Mouse (Mus musculus) hindbrain, embryonic 10.5 days (tissue): Measurements from ENCODE around the gene Pou4f2. TPM values are rescaled to one million over a fixed set of nuclear protein-coding genes. Genes with fewer than 3 reads are reported as not detected.

ENCODE experiments used
- DNase-seq: peaks from one replicate; pipeline ENCODE4 v3.0.0-alpha.2; 2017; ENCODE audit warnings: low spot score
- H3K27ac ChIP-seq: fragments of 300-500 bp; sonication (generic); 2 replicates; pipeline ENCODE4 v1.5.1; 2016; ENCODE audit warnings: mild to moderate bottlenecking, moderate library complexity
- H3K27me3 ChIP-seq: fragments of 300-500 bp; sonication (generic); 2 replicates; pipeline ENCODE4 v1.6.1; 2016; ENCODE audit warnings: mild to moderate bottlenecking; ENCODE audit not compliant: poor library complexity, insufficient read depth, severe bottlenecking
- H3K36me3 ChIP-seq: fragments of 300-500 bp; sonication (generic); 2 replicates; pipeline ENCODE4 v1.6.1; 2016; ENCODE audit warnings: mild to moderate bottlenecking, moderate library complexity
- H3K4me1 ChIP-seq: fragments of 300-500 bp; sonication (generic); replicated peaks from 2 replicates; pipeline ENCODE4 v1.6.1; 2016; ENCODE audit warnings: mild to moderate bottlenecking
- H3K4me3 ChIP-seq: fragments of 300-500 bp; sonication (generic); 2 replicates; pipeline ENCODE4 v1.5.1; 2016; ENCODE audit warnings: mild to moderate bottlenecking, moderate library complexity
- H3K9me3 ChIP-seq: fragments of 300-500 bp; sonication (generic); 2 replicates; pipeline ENCODE4 v1.6.1; 2016; ENCODE audit warnings: mild to moderate bottlenecking, moderate library complexity
- WGBS: fragments of 180-500 bp; shearing (Covaris S2); methylation state at CpG from one replicate; pipeline ENCODE4 v1.1.7; 2016; 5-methylcytosine and 5-hydroxymethylcytosine counted together
- polyA plus RNA-seq: library from polyadenylated mRNA; unstranded; fragments of >200 nt; fragmentation: Nextera tagmentation; extraction: Ambion mirVana; gene quantifications from 2 replicates; pipeline ENCODE4 v1.2.1, GENCODE M21; 2016

The Pou4f2 gene
- 0.60 and 1.7 TPM in 2 replicates for polyA plus RNA-seq

- peaks cover 41% of the 10 kb centered on the region for H3K4me1 ChIP-seq
- no peaks in the 10 kb centered on the region for H3K9me3 ChIP-seq
- H3K27me3 ChIP-seq: peaks cover 100% of the 10 kb centered on the region
- H3K4me3 ChIP-seq: peak within 1 kb of the TSS; percentile 53
- WGBS: under 1% methylated on average over 54 of the region's 54 CpGs
- peak within 1 kb of the TSS; percentile 13 for H3K27ac ChIP-seq
- H3K36me3 ChIP-seq: no peaks in the 10 kb centered on the region
- DNase-seq: peak; percentile 74
These were observed at the start of gene Pou4f2 for GRCm38 (mm10) chr8:78436071-78436651. Gene Pou4f2, minus strand, starts transcription at chr8:78436645.

DNA sequence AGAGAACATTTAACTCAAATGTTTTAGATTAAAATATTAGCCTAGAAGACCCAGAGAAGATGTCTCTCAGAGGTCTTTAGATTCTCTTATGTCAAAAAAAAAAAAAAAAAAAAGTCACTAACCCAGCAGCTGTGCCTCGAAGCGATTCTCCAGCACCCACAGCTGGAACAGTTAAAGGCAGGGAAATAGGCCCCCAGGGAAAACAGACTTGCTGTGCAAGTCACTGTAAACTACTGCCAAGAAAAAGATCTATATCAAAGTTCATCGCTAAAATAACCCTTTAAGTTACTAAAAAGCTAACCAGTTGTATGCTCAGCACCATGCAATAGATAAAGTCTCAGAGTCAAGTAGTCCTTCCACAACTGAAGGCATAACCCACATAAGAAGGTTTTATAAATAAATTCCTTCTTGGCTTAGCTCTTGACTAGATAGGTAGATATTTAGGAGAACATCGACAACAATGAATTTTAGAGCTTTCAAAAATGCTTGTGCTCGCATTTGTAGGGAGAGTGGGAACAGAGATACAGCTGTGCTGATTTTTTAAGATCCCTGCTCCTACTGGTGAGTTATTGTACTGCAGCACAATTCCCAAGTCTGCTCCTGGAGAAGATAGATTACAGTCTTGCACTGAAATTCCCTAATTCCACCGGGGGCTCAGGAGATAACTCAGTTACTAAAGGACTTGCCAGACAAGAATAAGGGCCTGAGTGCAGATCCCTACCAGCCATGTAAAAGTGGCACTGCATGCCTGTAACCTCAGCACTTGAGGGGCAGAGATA is 40.8 kb upstream of the Pou4f2 start:
- no peaks in the 10 kb centered on the region for H3K36me3 ChIP-seq
- H3K4me3 ChIP-seq: no peak overlapping the region
- no peak for DNase-seq
- H3K9me3 ChIP-seq: no peaks in the 10 kb centered on the region
- no peaks in the 10 kb centered on the region for H3K4me1 ChIP-seq
- H3K27ac ChIP-seq: no peak overlapping the region
- 58% methylated on average over 6 of the region's 6 CpGs for WGBS
- no peaks in the 10 kb centered on the region for H3K27me3 ChIP-seq

GRCm38 (mm10) chr8:78467889-78468288 is 31.4 kb upstream of the Pou4f2 start:
- Histone ChIP-seq H3K27ac (no peak overlapping the region), H3K27me3 (no peaks in the 10 kb centered on the region), H3K36me3 (no peaks in the 10 kb centered on the region), H3K4me1 (no peaks in the 10 kb centered on the region), H3K9me3 (peaks cover 6% of the 10 kb centered on the region; the same call in 1 of the 2 replicates), H3K4me3 (no peak overlapping the region)
- DNase-seq: no peak
- 88% methylated on average over 2 of the region's 2 CpGs for WGBS

DNA sequence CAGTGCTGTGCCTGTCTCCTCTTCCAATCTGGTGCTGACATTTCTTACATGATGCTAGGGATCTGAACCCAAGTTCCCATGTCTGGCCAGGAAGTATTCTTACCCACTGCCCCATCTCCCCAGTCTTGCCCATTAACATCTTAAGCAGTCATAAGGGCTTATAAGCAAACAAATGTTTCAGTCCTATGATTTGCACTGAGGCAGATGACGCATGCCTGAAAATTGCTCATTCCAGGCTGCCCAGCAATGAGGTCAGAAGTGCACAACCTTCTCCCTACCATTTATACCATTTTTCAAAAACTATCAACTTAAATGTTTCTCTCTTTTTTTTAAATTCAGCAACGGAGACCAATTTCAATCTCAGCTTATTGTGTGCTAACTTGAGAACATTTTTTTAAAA is 27.5 kb upstream of the Pou4f2 start:
- Histone ChIP-seq H3K4me3 (no peak overlapping the region), H3K27ac (no peak overlapping the region), H3K9me3 (peaks cover 6% of the 10 kb centered on the region; the same call in 1 of the 2 replicates), H3K27me3 (no peaks in the 10 kb centered on the region), H3K4me1 (no peaks in the 10 kb centered on the region), H3K36me3 (no peaks in the 10 kb centered on the region)
- DNase-seq: no peak
- WGBS: 95% methylated on average over 2 of the region's 2 CpGs

DNA sequence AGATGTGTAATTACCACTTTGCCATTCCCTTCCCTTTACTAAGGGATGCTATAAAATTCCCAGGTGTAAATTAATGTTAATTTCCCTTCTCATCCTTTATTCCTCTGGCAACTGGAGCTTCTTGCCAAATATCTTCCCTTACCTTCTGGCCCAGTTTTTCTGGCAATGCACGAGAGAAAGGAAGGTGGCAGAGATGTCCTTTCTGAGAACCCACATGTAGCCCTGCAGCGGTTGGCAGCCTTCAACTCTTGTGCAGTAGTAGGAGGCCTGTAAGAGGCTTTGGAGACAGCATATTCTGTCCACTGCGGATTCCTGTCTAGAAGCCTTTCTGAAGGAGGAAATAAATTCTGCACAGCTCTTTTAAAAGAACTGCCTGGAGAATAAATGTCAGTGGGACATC is 20.0 kb upstream of the Pou4f2 start:
- no peaks in the 10 kb centered on the region for H3K36me3 ChIP-seq
- H3K4me3 ChIP-seq: no peak overlapping the region
- no peak overlapping the region for H3K27ac ChIP-seq
- H3K4me1 ChIP-seq: no peaks in the 10 kb centered on the region
- WGBS: 80% methylated on average over 3 of the region's 3 CpGs
- no peak for DNase-seq
- no peaks in the 10 kb centered on the region for H3K27me3 ChIP-seq
- no peaks in the 10 kb centered on the region for H3K9me3 ChIP-seq

DNA sequence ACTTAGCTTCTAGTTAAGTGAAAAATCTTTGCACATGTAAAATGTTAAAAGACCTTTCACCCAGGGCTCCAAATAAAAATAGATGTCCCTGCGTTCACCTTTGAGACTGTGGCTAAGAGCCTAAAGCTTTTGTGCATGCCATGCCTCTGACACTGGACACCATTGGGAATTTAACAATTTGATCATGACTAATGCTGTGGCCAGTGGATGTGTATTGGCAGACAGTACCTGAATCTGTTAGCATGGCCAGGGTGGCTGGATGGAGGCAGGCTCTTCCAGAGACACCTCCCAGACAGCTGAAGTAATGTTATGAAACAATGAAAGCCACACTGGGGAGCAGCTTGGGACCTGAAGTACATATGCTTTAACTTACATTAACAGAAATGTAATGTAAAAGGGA is 6.3 kb upstream of the Pou4f2 start:
- Histone ChIP-seq H3K27ac (no peak overlapping the region), H3K4me3 (no peak overlapping the region), H3K36me3 (no peaks in the 10 kb centered on the region), H3K4me1 (peaks cover 7% of the 10 kb centered on the region), H3K9me3 (no peaks in the 10 kb centered on the region), H3K27me3 (peaks cover 61% of the 10 kb centered on the region)
- no peak for DNase-seq
- WGBS: 93% methylated on average over 1 of the region's 1 CpGs

- WGBS: under 1% methylated on average over 18 of the region's 18 CpGs
- peak; percentile 67 for DNase-seq
- Histone ChIP-seq H3K27me3 (peaks cover 99% of the 10 kb centered on the region), H3K4me3 (peak overlapping the region; percentile 53), H3K27ac (no peak overlapping the region), H3K9me3 (no peaks in the 10 kb centered on the region), H3K36me3 (no peaks in the 10 kb centered on the region), H3K4me1 (peaks cover 41% of the 10 kb centered on the region)
These were observed 1.7 kb upstream of the Pou4f2 start for GRCm38 (mm10) chr8:78438121-78438520.

DNA sequence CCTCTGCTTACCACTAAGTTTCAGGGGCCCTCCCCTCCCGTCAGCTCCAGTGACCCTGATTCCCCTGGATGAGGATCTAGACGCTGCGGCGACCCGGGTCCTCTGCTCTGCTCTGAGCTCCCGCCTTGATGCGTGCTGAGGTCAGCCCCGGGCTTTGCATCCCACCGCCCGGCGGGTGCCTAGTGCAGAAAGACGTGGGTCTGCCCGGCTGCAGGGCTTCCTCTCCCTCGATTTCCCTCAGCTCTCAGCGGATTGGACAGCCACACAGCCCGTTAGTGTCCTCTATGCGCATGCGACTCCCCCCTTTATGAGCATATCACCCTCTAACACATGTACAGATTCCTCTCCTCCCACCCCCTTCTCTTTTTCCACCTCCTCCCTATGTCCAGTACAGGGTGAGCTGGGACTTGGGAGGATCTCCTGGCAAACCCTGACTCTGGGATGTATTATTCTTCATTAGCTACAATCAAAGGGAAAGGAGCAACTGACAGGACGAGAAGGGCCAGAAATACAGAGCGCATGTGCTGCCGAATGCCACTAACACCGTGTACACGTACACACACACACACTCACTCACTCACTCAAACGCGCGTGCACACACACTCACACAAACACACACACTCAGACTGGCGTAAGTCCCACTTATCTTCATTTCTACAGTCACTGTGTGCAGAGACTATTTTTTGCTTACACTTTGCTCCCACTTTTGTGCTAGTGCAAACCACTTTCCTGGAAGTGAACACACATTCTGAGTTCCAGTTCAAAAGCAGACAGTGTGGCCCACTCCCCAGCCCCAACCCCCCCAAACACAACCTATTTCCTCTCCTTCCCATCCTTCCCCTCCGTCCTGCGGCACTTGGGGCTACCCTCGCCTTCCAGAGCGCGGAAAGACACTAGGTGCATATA is 948 bp upstream of the Pou4f2 start:
- DNase-seq: peak; percentile 43
- Histone ChIP-seq H3K36me3 (no peaks in the 10 kb centered on the region), H3K27me3 (peaks cover 100% of the 10 kb centered on the region), H3K4me3 (peak overlapping the region; percentile 53), H3K9me3 (no peaks in the 10 kb centered on the region), H3K27ac (no peak overlapping the region), H3K4me1 (peaks cover 41% of the 10 kb centered on the region)
- 2% methylated on average over 32 of the region's 32 CpGs for WGBS

DNA sequence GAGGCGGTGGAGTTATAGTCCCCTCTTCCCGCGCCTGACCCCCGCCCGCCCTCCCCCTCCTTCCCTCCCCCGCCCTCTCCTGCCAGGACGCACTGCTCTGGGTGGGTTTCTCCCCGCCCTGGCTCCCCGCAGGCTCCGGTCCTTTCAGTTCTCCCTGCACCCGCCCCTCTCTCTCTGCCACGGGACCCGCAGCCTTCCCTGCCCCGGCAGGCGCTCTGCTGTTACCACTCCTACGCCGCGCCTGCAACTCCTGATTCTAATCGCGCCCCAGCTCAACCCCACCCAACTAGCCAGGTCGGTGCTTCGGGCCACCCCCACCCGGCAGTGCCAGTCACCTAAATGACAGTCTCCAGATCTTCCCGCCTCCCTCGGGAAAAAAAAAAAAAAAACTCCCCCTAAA is 216 bp upstream of the Pou4f2 start:
- Histone ChIP-seq H3K4me3 (peak overlapping the region; percentile 53), H3K4me1 (peaks cover 41% of the 10 kb centered on the region), H3K27me3 (peaks cover 100% of the 10 kb centered on the region), H3K9me3 (no peaks in the 10 kb centered on the region), H3K36me3 (no peaks in the 10 kb centered on the region), H3K27ac (peak overlapping the region; percentile 13; the same call in 1 of the 2 replicates)
- no peak for DNase-seq
- WGBS: 1% methylated on average over 19 of the region's 25 CpGs

DNA sequence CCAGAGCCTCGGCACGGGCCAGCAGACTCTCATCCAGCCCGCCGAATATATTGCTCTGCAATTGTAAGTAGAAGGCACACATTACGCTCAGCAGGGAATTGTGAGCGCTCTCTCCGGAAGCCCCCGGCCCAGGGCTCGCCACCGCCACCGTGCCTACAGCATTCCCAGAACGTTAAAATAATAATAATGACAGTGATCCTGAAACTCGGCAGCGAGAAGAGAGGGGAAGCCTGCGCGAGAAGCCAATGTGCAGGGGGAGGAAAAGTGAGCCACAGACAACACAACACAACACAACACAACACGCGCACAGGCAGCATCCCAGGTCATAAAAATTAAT is 853 bp downstream of the Pou4f2 start:
- 1% methylated on average over 18 of the region's 18 CpGs for WGBS

GRCm38 (mm10) chr8:78434823-78435623 is 1.4 kb downstream of the Pou4f2 start:
- Histone ChIP-seq H3K9me3 (no peaks in the 10 kb centered on the region), H3K27ac (no peak overlapping the region)
- under 1% methylated on average over 62 of the region's 62 CpGs for WGBS

More for the DNA sequence above, 853 bp downstream of the Pou4f2 start:
- Histone ChIP-seq H3K4me3 (peak overlapping the region; percentile 53), H3K27me3 (peaks cover 100% of the 10 kb centered on the region), H3K4me1 (peaks cover 41% of the 10 kb centered on the region), H3K9me3 (no peaks in the 10 kb centered on the region), H3K27ac (no peak overlapping the region), H3K36me3 (no peaks in the 10 kb centered on the region)
- peak; percentile 38 for DNase-seq

GRCm38 (mm10) chr8:78434340-78434739 is 2.1 kb downstream of the Pou4f2 start:
- Histone ChIP-seq H3K27ac (no peak overlapping the region), H3K4me1 (peaks cover 41% of the 10 kb centered on the region), H3K4me3 (peak overlapping the region; percentile 53), H3K36me3 (no peaks in the 10 kb centered on the region), H3K9me3 (no peaks in the 10 kb centered on the region), H3K27me3 (peaks cover 100% of the 10 kb centered on the region)
- no peak for DNase-seq
- WGBS: 3% methylated on average over 8 of the region's 8 CpGs

More at GRCm38 (mm10) chr8:78434823-78435623, 1.4 kb downstream of the Pou4f2 start:
- Histone ChIP-seq H3K4me3 (peak overlapping the region; percentile 53), H3K4me1 (peaks cover 41% of the 10 kb centered on the region), H3K27me3 (peaks cover 100% of the 10 kb centered on the region), H3K36me3 (no peaks in the 10 kb centered on the region)
- DNase-seq: peak; percentile 56
